Mouse (Mus musculus): ENCODE results near the gene Rps6ka2. TPM values are rescaled to one million over a fixed set of nuclear protein-coding genes. Genes with fewer than 3 reads are reported as not detected.
"Not testable (repeated sequence)": the region's sequence is repeated elsewhere in the genome, so short reads cannot be mapped to it uniquely, and the experiment has no call there.

The Rps6ka2 gene
- polyA plus RNA-seq, 1 experiment from 2014 or later, result 37.5 TPM

DNA sequence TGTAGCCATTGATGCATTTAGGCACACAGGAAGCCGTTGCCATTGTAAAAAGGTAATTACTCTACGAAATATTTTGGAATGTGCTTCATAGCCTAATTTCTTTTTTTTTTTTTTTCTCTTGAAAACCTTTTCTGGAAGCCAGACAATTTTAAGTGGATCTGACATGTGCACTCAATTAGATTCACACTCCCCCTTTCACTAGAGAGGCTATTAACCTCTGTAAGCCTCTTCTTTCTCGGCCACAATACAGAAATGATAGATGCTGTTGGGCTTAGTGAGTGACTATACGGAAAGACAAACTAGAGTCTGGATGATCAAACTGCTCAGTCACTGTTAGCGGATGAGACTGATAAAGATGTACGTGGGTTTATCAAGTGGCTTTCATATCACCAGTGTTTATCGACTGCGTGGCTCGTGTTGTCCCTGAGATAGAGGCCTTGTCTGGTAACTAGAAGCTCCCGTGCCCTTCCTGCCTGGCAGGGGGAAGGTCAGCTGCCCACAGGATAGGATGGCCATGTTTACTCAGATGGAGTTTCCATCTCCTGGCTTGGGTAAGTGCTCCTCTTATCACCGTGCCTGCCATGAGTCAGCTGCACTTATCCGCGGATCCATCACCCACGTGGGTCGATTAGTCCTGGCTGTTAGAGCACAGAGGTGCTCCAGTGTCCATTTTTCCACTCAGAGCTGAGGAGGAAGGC is 3.6 kb downstream of the Rps6ka2 start:
- H3K27ac ChIP-seq (replicated peaks), result 0 out of 2 replicates have a peak overlapping the region, but pooled peaks have one; percentile 12
- no peaks in the 10 kb centered on the region for H3K36me3 ChIP-seq
- peak overlapping the region; percentile 82 for H3K4me3 ChIP-seq
- peaks cover 72% of the 10 kb centered on the region for H3K4me1 ChIP-seq
- H3K27me3 ChIP-seq (replicated peaks), result no peaks in the 10 kb centered on the region
- 17% methylated on average over 15 of the region's 15 CpGs for WGBS
- no peak for ATAC-seq (ENCODE audit: extremely low read depth, insufficient number of reproducible peaks, low FRiP score, low TSS enrichment)
- H3K9ac ChIP-seq, result peak overlapping the region; percentile 38; the same call in 1 of the 2 replicates
- H3K9me3 ChIP-seq, result no peaks in the 10 kb centered on the region
- H3K4me2 ChIP-seq, result peak overlapping the region; percentile 79

DNA sequence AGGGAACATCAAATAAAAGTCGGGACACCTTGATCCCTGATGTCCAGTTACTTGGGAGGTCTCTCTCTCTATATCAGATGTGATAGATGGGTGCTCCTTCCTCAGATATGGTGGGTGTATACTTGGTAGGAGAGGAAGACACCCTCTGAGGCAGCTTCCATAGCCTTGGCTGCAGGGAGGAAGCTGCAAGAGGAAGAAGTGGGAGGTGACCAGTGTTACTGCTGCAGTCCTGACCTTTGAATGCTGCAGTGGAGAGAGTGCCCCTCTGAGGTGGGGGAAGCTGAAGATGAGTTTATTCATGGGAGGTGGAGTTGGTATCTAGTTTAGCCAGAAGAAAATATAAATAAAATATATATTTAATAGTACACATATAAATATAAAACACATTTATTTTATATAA is 5.4 kb downstream of the Rps6ka2 start:
- Histone ChIP-seq H3K4me2 (no peak overlapping the region), H3K36me3 (no peaks in the 10 kb centered on the region), H3K27ac (replicated peaks) (no peak overlapping the region), H3K4me1 (peaks cover 80% of the 10 kb centered on the region), H3K9ac (no peak overlapping the region), H3K27me3 (replicated peaks) (no peaks in the 10 kb centered on the region), H3K9me3 (no peaks in the 10 kb centered on the region), H3K4me3 (no peak overlapping the region)
- WGBS, result 83% methylated on average over 1 of the region's 1 CpGs
- no peak for ATAC-seq (ENCODE audit: extremely low read depth, insufficient number of reproducible peaks, low FRiP score, low TSS enrichment)

DNA sequence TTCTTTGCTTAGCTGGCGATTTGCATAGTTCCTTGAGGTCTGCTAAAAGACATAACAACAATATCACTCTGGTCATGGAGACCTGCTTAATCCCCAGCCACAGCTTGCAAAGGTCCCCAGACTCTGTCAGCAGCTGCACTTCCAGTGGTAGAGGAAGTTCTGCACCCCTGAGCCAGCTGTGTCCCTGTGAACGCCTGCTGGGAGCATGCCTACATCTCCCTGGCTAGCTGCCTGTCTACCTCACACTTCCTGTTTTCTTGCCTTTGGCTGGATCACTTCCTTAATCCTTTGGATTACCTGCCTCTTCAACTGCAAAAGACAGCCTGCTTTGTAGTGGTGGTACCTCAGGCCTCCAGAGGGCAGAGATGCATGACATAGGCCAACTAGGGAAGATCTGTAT is 6.5 kb downstream of the Rps6ka2 start:
- Histone ChIP-seq H3K27me3 (replicated peaks) (no peaks in the 10 kb centered on the region), H3K36me3 (no peaks in the 10 kb centered on the region), H3K4me3 (no peak overlapping the region), H3K9me3 (no peaks in the 10 kb centered on the region), H3K4me1 (peaks cover 82% of the 10 kb centered on the region), H3K27ac (replicated peaks) (0 out of 2 replicates have a peak overlapping the region, but pooled peaks have one; percentile 14), H3K9ac (no peak overlapping the region), H3K4me2 (no peak overlapping the region)
- ATAC-seq (ENCODE audit: extremely low read depth, insufficient number of reproducible peaks, low FRiP score, low TSS enrichment), result no peak
- 24% methylated on average over 2 of the region's 2 CpGs for WGBS

DNA sequence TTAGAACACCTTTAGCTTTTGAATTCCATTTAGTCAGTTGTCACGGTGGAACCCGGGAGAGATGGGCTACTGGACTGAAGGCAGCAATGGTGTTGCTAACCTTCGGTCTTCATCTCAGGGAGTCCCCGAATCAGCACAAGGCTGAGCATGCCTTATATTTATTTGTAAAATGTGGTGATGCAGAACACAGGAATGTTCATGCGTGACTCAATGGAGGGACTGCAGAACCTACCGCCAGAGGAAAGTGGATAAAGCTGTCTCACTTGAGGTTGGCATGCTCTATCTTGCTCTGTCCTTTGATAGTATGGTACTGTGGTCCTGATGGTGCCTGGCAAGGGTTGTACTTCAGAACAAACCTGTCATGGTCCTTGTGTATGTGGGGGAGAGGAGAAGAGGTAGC is 8.3 kb downstream of the Rps6ka2 start:
- Histone ChIP-seq H3K9me3 (no peaks in the 10 kb centered on the region), H3K27ac (replicated peaks) (no peak overlapping the region), H3K4me2 (no peak overlapping the region), H3K36me3 (no peaks in the 10 kb centered on the region), H3K27me3 (replicated peaks) (no peaks in the 10 kb centered on the region), H3K4me1 (peaks cover 77% of the 10 kb centered on the region), H3K9ac (no peak overlapping the region), H3K4me3 (no peak overlapping the region)
- WGBS, result 85% methylated on average over 6 of the region's 6 CpGs
- no peak for ATAC-seq (ENCODE audit: extremely low read depth, insufficient number of reproducible peaks, low FRiP score, low TSS enrichment)

- ATAC-seq (ENCODE audit: extremely low read depth, insufficient number of reproducible peaks, low FRiP score, low TSS enrichment), result no peak
- 41% methylated on average over 9 of the region's 9 CpGs for WGBS
- Histone ChIP-seq H3K4me1 (peaks cover 62% of the 10 kb centered on the region), H3K4me2 (no peak overlapping the region), H3K4me3 (no peak overlapping the region), H3K9ac (no peak overlapping the region), H3K27me3 (replicated peaks) (no peaks in the 10 kb centered on the region), H3K9me3 (no peaks in the 10 kb centered on the region), H3K36me3 (peaks cover 8% of the 10 kb centered on the region), H3K27ac (replicated peaks) (no peak overlapping the region)
These were observed 12.3 kb downstream of the Rps6ka2 start for GRCm38 (mm10) chr17:7182187-7182586.

GRCm38 (mm10) chr17:7187037-7187436 is 17.1 kb downstream of the Rps6ka2 start:
- not testable (repeated sequence) for H3K9me3 ChIP-seq; H3K9ac ChIP-seq; H3K27me3 ChIP-seq (replicated peaks); ATAC-seq (ENCODE audit: extremely low read depth, insufficient number of reproducible peaks, low FRiP score, low TSS enrichment); H3K4me3 ChIP-seq; H3K4me2 ChIP-seq; H3K27ac ChIP-seq (replicated peaks)
- Histone ChIP-seq H3K36me3 (peaks cover 23% of the 10 kb centered on the region), H3K4me1 (peaks cover 22% of the 10 kb centered on the region)
- 83% methylated on average over 1 of the region's 1 CpGs for WGBS

DNA sequence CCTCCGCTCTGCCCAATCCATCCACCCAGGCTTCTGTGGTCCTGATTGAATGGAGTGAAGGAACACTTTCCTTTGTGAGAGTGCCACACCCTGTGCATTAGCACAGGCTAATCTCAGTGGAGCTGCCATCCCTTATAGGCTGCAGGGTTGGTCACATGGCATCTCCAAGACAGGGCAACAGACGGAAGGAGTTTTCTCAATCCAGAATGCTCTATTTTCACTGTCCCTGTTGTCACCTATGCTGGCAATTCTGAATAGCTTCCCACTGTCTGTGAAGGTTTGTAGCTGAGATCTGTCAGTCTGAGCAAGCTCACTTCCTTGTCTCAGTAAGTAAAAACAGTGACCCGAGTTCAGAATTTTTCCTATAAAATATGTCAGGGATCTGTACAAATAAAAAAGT is 19.5 kb downstream of the Rps6ka2 start:
- WGBS, result 83% methylated on average over 3 of the region's 3 CpGs
- Histone ChIP-seq H3K4me3 (no peak overlapping the region), H3K4me2 (no peak overlapping the region), H3K27me3 (replicated peaks) (no peaks in the 10 kb centered on the region), H3K9me3 (no peaks in the 10 kb centered on the region), H3K4me1 (peaks cover 14% of the 10 kb centered on the region), H3K27ac (replicated peaks) (no peak overlapping the region), H3K9ac (no peak overlapping the region), H3K36me3 (peaks cover 23% of the 10 kb centered on the region)
- ATAC-seq (ENCODE audit: extremely low read depth, insufficient number of reproducible peaks, low FRiP score, low TSS enrichment), result no peak

DNA sequence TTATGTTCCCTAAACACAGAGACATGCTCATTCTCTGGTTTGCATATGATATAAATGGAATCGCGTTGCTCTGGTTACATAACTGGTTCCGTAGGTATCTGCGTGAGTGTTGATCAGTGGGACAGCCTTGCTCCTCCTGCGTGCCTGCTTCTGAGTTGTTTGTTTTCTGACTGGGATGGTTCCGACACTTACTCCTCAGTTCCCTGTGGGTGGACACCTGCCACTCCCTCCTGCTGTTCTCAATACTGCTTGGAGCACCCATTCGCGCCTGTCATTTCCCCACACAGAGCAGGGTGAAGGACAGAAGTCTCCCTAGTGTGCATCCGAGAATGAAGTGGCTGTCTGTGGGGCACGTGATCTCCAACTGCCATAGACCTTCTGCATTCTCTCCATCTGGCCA is 20.1 kb downstream of the Rps6ka2 start:
- no peak for ATAC-seq (ENCODE audit: extremely low read depth, insufficient number of reproducible peaks, low FRiP score, low TSS enrichment)
- 80% methylated on average over 10 of the region's 10 CpGs for WGBS
- peaks cover 23% of the 10 kb centered on the region for H3K36me3 ChIP-seq

DNA sequence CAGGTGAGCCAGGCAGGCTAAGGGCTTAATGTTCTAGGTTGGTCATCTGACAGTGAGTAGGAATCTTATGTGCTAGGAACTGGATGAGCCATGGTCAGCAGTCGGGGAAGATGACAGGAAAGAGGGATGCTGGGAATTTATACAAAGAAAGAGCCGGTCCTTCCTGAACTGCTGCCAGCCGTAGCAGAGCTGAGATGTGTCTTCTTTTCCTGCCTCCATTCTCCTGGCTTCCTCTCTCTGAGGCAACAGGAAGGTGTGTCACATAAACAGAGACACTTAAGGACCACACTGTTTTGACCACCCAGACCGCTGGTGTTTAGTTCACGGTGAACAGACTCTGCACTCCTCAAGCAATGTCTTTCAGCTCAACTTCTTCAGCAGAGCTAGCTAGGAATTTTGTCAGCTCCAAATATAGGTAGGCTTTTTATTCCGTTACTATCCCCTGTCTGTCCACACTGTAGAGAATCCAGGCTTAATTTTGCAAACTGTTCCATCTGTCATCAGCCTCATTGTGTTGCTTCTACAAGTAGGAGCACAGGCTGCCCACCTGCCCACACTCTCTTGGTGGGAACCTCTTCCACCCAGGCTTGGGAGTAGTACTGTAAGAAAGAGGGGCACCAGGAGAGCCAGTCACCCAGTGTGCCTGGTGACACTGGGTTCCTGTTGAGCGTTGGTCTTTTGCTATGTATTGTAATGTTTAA is 24.4 kb downstream of the Rps6ka2 start:
- Histone ChIP-seq H3K4me3 (no peak overlapping the region), H3K4me1 (peaks cover 47% of the 10 kb centered on the region), H3K4me2 (no peak overlapping the region), H3K27me3 (replicated peaks) (no peaks in the 10 kb centered on the region), H3K36me3 (0 out of 2 replicates have a peak, but pooled peaks cover 1% of the 10 kb centered on the region), H3K9ac (no peak overlapping the region), H3K9me3 (no peaks in the 10 kb centered on the region), H3K27ac (replicated peaks) (no peak overlapping the region)
- 62% methylated on average over 7 of the region's 7 CpGs for WGBS
- ATAC-seq (ENCODE audit: extremely low read depth, insufficient number of reproducible peaks, low FRiP score, low TSS enrichment), result no peak

More for the DNA sequence above, 20.1 kb downstream of the Rps6ka2 start:
- H3K9ac ChIP-seq, result no peak overlapping the region
- no peak overlapping the region for H3K27ac ChIP-seq (replicated peaks)
- no peak overlapping the region for H3K4me2 ChIP-seq
- H3K27me3 ChIP-seq (replicated peaks), result no peaks in the 10 kb centered on the region
- H3K4me1 ChIP-seq, result peaks cover 14% of the 10 kb centered on the region
- no peak overlapping the region for H3K4me3 ChIP-seq
- H3K9me3 ChIP-seq, result no peaks in the 10 kb centered on the region

DNA sequence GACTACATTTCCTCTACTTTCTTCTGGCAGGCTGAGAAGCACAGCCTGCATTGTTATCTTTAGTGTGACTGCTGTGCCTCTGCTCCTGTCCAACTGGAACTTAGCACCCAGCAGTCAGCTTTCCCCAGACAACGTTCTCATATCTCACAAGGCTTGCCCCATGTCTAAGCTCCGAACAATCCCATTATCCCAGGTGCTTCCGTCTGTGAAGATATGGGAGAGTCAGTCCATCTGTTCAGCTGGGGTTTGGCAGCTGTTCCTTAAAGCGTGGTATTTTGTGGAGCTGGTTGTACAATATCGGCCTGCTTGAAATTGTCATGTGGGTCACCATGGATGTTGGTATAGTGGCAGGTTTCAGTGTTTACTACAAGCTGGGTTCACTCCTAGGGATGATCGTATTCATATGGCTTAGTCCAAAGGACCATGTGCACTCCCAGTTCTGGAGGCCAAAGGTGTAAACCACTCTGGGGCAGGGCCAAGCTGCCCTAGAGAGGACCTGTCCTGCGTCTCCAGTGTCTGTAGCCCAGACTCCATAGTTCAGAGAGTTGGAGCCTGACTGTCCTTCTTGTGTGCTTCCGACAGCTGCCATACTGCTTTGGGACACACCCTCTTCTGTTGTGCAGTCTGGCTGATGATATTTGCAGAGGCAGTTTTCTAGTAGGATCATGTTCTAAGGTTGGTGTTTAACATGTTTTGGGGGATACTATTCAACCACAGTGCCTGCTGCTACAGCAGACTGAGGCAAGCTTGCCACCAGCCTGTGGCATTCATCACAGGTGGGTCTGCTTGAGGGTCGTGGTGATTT is 27.4 kb downstream of the Rps6ka2 start:
- no peaks in the 10 kb centered on the region; the same call in 1 of the 2 replicates for H3K36me3 ChIP-seq
- no peaks in the 10 kb centered on the region for H3K9me3 ChIP-seq
- no peak; the same call in 1 of the 2 replicates for ATAC-seq (ENCODE audit: extremely low read depth, insufficient number of reproducible peaks, low FRiP score, low TSS enrichment)
- H3K27me3 ChIP-seq (replicated peaks), result no peaks in the 10 kb centered on the region
- no peak overlapping the region for H3K4me3 ChIP-seq
- 41% methylated on average over 9 of the region's 9 CpGs for WGBS
- no peak overlapping the region for H3K4me2 ChIP-seq
- H3K27ac ChIP-seq (replicated peaks), result peak overlapping the region; percentile 59; the same call in 1 of the 2 replicates
- H3K4me1 ChIP-seq, result peaks cover 47% of the 10 kb centered on the region
- peak overlapping the region; percentile 25; the same call in 1 of the 2 replicates for H3K9ac ChIP-seq

DNA sequence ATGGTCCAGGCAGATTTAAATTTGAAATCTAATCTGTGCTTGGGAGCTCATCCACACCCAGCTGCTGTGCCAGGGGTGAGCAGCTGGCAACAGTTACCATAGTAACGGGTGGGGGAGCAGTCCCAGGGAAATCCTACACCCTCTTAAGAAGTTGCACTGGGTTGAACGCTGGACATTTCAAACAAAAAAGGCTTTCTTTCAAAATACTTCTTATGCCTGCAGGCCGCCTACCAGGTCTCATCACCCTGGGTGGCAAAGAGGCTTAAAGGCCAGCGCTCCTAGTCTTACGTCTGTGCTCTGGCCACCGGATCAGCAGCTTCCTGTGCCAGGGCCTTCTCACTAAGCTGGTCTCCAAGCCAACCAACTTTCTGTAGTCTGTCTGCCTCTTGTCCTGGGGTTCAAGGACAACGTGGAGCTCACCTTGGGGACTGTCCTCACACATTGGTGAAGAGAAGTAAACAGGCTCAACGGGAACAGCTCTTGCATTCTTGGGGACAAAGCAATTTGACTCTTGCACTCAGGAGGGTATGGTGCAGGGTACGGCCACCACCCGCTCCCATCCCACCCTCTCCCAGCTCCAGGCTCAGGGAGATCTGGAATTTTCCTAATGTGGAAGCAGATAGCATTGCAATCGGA is 35.0 kb downstream of the Rps6ka2 start:
- no peaks in the 10 kb centered on the region; the same call in 1 of the 2 replicates for H3K36me3 ChIP-seq
- no peak for ATAC-seq (ENCODE audit: extremely low read depth, insufficient number of reproducible peaks, low FRiP score, low TSS enrichment)
- no peak overlapping the region for H3K4me3 ChIP-seq
- peaks cover 22% of the 10 kb centered on the region for H3K4me1 ChIP-seq
- no peak overlapping the region for H3K4me2 ChIP-seq
- 0 out of 2 replicates have a peak overlapping the region, but pooled peaks have one; percentile 12 for H3K27ac ChIP-seq (replicated peaks)
- H3K9ac ChIP-seq, result no peak overlapping the region
- H3K9me3 ChIP-seq, result no peaks in the 10 kb centered on the region
- H3K27me3 ChIP-seq (replicated peaks), result no peaks in the 10 kb centered on the region
- WGBS, result 67% methylated on average over 11 of the region's 11 CpGs
